Mouse (Mus musculus) ovary, postnatal 14 days (tissue): ENCODE measurements at regions not wholly inside any gene's neighbourhood (a gene's known extent, or its start where the extent isn't known, plus 50 kb on each side); places are given as distances from the start of the nearest gene placed in this dataset.

Experiments used
- DNase-seq: peaks from one replicate; pipeline ENCODE4 v3.0.0; 2022; ENCODE audit warnings: low spot score

DNA sequence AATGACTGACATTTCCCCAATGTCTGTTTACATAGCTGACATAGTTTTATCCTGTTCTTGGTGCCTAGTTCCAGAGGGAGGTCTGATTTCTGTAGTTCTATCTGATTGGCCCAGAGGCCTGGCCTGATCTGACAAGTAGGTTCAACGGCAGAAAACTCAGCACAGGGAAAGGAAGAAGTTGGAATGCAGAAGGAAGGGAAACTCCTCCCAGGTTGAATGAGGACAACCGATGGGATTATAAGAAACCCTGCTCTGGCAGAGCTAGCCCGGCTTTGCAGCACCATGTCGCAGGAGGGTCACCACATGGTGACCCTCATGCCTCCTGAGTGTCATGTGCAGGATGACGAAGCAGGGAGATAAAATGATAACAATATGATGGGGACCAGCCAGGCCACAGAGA lies 89.8 kb upstream of the Gsc start:
- DNase-seq: no peak

- DNase-seq: no peak
These were observed 87.9 kb upstream of the Gsc start for GRCm38 (mm10) chr12:104560934-104561565.

- no peak for DNase-seq
These were observed 84.6 kb upstream of the Gsc start for GRCm38 (mm10) chr12:104557761-104558160.

DNA sequence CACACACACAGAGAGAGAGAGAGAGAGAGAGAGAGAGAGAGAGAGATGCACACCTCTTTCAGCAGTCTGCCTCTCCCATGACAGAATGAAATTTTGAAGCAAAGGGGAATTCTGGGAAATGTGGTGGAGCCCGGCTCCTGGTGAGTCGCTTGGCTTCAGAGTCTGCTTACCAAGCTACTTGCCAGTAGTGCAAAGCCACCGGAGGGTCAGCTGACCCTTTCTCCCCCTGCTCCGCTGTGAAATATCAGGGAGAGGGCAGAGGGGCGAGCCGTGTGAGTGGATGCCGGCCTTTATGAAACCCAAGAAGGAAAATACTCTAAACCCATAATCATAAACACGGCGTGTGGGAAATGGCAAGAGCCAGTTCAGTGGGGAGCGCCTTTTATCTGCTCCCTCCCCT lies 84.2 kb upstream of the Gsc start:
- no peak for DNase-seq

DNA sequence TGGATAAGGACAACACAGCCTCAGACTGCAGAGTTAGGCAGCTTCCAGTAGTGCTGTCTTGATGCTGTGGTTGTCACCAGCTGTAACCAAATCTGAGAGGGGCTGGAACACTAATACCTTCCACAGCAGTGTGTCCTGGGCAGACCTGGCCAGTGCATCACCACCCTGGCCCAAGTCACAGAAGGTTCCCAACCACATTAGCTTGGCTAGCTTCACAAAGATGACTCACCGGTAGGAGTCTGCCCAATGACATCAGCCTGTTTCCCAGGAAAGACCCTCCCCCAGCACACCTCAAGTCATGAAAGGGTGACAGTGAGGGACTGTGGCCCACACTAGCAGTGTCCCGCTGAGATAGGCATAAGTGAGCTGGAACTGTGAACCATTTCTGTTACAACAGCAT lies 75.5 kb upstream of the Gsc start:
- no peak for DNase-seq

DNA sequence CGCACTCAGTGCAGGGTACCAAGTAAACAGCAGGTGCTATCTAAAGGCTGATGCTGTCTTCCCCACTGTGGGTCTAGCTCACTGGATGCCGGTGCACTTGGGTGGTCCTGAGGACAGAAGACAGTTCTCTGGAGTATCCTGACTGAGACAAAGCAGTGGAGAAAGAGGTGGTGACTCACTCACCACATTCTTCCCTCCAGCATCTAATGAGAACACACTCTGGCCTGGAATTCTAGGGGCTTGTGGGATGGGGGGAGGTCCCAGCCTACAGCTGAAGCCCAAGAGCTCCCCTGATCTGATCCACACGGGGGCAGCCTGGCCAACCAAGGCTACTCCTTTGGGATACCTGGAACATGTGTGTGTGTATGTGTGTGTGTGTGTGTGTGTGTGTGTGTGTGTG lies 74.4 kb upstream of the Gsc start:
- DNase-seq: no peak

GRCm38 (mm10) chr12:104545993-104546769 lies 73.1 kb upstream of the Gsc start:
- no peak for DNase-seq

DNA sequence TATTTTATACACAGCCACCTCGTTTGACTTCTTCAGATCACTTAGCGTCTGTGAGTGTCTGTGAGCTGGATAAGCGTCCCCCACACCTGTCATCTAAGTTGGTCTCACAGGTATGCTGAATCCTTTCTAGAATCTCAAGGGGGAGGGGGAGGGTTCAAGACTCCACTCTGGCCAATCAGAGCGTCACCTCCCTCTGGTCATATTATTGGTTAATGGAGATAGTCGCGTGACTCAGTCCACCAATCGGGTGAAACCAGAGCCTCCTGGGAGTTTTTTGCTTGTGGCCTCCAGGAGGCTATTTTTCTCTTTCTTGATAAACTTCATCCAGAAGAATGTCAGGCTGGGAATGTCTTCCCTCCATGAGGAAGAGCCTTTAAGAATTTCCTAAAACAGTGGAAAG lies 66.8 kb upstream of the Gsc start:
- no peak for DNase-seq

DNA sequence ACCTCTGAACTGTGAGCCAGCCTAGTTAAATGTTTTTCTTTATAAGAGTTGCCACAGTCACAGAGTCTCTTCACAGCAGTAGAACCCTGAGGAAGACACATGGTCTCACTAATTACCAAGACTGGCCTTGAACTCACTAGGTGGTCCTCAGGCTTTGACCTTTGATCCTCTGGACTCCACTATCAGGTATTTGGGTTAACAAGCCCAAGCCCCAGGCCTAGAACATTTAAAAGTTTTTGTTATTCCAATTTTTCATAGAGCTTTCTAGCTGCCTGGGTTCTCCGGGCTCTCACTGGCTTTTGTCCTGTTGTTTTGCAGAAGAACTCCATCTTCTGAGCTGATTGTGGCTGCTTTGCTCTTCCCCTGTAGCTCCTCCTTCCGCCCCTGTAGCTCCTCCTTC lies 65.3 kb upstream of the Gsc start:
- no peak for DNase-seq

GRCm38 (mm10) chr12:104531512-104532447 lies 58.6 kb upstream of the Gsc start:
- DNase-seq: no peak

DNA sequence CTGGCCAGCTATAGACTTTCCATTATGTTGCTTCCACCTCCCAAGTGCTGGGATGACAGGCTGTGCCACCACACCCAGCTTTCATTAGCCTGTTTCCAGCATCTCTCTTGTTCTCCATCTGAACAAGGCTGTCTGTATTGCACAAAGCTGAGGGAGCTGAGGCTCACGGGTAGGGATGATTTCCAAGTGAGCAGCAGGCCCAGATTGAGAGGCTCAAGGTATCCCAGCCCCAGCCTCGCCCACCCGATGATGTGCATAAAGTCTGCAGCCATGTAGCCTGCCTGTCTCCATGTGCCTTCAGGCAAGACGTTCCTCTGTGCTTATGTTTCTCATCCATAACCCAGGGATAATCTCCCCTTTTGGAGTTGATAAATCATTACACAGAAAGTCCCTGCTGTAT lies 57.5 kb upstream of the Gsc start:
- DNase-seq: no peak
